17 mouse cellular contexts compared by ENCODE assay signal in the genomic region with DNA sequence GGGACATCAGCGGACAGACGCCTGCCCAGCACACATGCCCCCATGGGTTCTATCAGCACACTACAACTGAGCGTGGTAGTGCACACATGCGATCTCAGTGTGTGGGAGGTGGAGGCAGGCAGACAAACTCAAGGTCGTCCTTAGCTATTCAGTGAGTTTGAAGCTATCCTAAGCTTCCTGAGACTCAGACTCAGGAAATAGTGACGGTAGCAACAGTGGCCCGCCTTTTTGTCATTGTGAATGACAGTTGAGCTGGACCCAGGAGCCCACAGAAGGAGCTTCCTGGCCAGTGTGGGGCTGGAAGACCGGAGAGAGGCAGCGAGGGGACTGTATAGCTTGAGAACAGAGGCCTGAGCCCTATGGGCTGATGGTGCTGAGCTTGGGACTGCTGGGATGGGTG. TPM values are rescaled to one million over a fixed set of nuclear protein-coding genes. Genes with fewer than 3 reads are reported as not detected.
A peak's percentile ranks its signal among the peaks of the same experiment; 100 is the strongest.
DNase-seq lines count a peak whose midpoint lies in the region; ATAC-seq lines count a peak whose summit lies in the region.
"Had no signal": no experiment of that assay in that cellular context is flagged by ENCODE, and none has a peak within 500 bp of the region (broad histone marks: within the 10 kb centered on the region; RNA-seq: fewer than 3 reads in every experiment).

No protein-coding gene starts in this region.

- 87% methylated on average over 9 of the region's 9 CpGs for WGBS in embryonic facial prominence, embryonic 11.5 days
- WGBS in embryonic facial prominence, embryonic 10.5 days, result 91% methylated on average over 9 of the region's 9 CpGs

- H3K4me2 ChIP-seq in embryonic facial prominence, embryonic 11.5 days (ENCODE audit: low read depth, low read length), result no peak overlapping the region
- H3K4me2 ChIP-seq: heart, embryonic 15.5 days; hindbrain, embryonic 13.5 days had no signal

- no peak overlapping the region for H3K27ac ChIP-seq in embryonic facial prominence, embryonic 11.5 days (replicated peaks; ENCODE audit: low read depth, low read length)
- no peak overlapping the region for H3K27ac ChIP-seq in embryonic facial prominence, embryonic 10.5 days (replicated peaks)
- H3K27ac ChIP-seq: heart, embryonic 15.5 days; hindbrain, embryonic 13.5 days; hindbrain, postnatal 0 days had no signal

- no peaks in the 10 kb centered on the region for H3K4me1 ChIP-seq in embryonic facial prominence, embryonic 11.5 days (ENCODE audit: control insufficient read depth, insufficient read depth, low read length)
- peaks cover 30% of the 10 kb centered on the region for H3K4me1 ChIP-seq in embryonic facial prominence, embryonic 10.5 days
- peaks cover 56% of the 10 kb centered on the region for H3K4me1 ChIP-seq in megakaryocyte, embryonic 14.5 days

- H3K27me3 ChIP-seq in embryonic facial prominence, embryonic 11.5 days (ENCODE audit: control insufficient read depth, insufficient read depth, low read length), result no peaks in the 10 kb centered on the region
- no peaks in the 10 kb centered on the region for H3K27me3 ChIP-seq in embryonic facial prominence, embryonic 10.5 days (replicated peaks; ENCODE audit: low read depth, poor library complexity, severe bottlenecking)
- peaks cover 66% of the 10 kb centered on the region for H3K27me3 ChIP-seq in megakaryocyte, embryonic 14.5 days (replicated peaks)
- H3K27me3 ChIP-seq: hindbrain, embryonic 13.5 days had no signal

- H3K4me3 ChIP-seq in embryonic facial prominence, embryonic 11.5 days (ENCODE audit: low read depth, low read length), result no peak overlapping the region
- H3K4me3 ChIP-seq in embryonic facial prominence, embryonic 10.5 days, result no peak overlapping the region
- peak overlapping the region; percentile 46 for H3K4me3 ChIP-seq in megakaryocyte, embryonic 14.5 days (replicated peaks)
- H3K4me3 ChIP-seq: heart, embryonic 15.5 days; hindbrain, embryonic 13.5 days had no signal

- ATAC-seq in embryonic facial prominence, embryonic 11.5 days (replicated peaks; ENCODE audit: insufficient number of reproducible peaks, low FRiP score, low TSS enrichment, low read depth), result 0 out of 2 replicates have a peak, but pooled peaks have one; percentile 32
- ATAC-seq in megakaryocyte, adult 5-6 weeks (ENCODE audit: poor library complexity, severe bottlenecking), result no peak
- ATAC-seq: forebrain, embryonic 14.5 days; hindbrain, postnatal 0 days had no signal

- no peak overlapping the region for H3K9ac ChIP-seq in embryonic facial prominence, embryonic 11.5 days (replicated peaks; ENCODE audit: low read length)
- H3K9ac ChIP-seq: heart, embryonic 15.5 days; hindbrain, embryonic 13.5 days had no signal

- H3K36me3 ChIP-seq in embryonic facial prominence, embryonic 11.5 days (replicated peaks; ENCODE audit: control insufficient read depth, insufficient read depth, low read depth, low read length), result no peaks in the 10 kb centered on the region
- H3K36me3 ChIP-seq in embryonic facial prominence, embryonic 10.5 days (replicated peaks), result no peaks in the 10 kb centered on the region
- no peaks in the 10 kb centered on the region for H3K36me3 ChIP-seq in megakaryocyte, embryonic 14.5 days (replicated peaks; ENCODE audit: low read length)
- H3K36me3 ChIP-seq: heart, embryonic 15.5 days had no signal

- H3K9me3 ChIP-seq in embryonic facial prominence, embryonic 11.5 days (replicated peaks; ENCODE audit: control insufficient read depth, low read length), result no peaks in the 10 kb centered on the region
- H3K9me3 ChIP-seq in embryonic facial prominence, embryonic 10.5 days, result no peaks in the 10 kb centered on the region
- peaks cover 1% of the 10 kb centered on the region; the same call in 1 of the 2 replicates for H3K9me3 ChIP-seq in megakaryocyte, embryonic 14.5 days
- H3K9me3 ChIP-seq: heart, embryonic 15.5 days; hindbrain, embryonic 13.5 days had no signal

- DNase-seq in embryonic facial prominence, embryonic 11.5 days (ENCODE audit: low spot score), result no peak
- DNase-seq in embryonic facial prominence, embryonic 10.5 days (ENCODE audit: low spot score), result no peak
- DNase-seq in lung, postnatal 25 days (ENCODE audit: low spot score), result peak; percentile 34
- no peak for DNase-seq in ovary, postnatal 10 days (ENCODE audit: low spot score)
- no peak for DNase-seq in cerebellum, adult 9-10 months
- DNase-seq: adrenal gland, postnatal 10 days; cerebellum, adult 11 months; cerebellum, adult 8-10 months; gastrocnemius, postnatal 36 days; heart, adult 11 months; heart, postnatal 14 days had no signal

RNA-seq across cellular contexts. Expression of a gene that starts 54.3 kb away (rescaled TPM):
- 4.1 and 5.0 TPM in 2 replicates for polyA plus RNA-seq in embryonic facial prominence, embryonic 11.5 days (2014; fragmentation: Nextera tagmentation; extraction: Ambion mirVana)
- 1.9 TPM in 2 replicates for polyA plus RNA-seq in embryonic facial prominence, embryonic 10.5 days (2016; fragmentation: Nextera tagmentation; extraction: Ambion mirVana)
- 0.62 and 1.5 TPM in 2 replicates for polyA plus RNA-seq in megakaryocyte, embryonic 14.5 days (2012; ENCODE audit: insufficient read depth, low replicate concordance)
- total RNA-seq in megakaryocyte, adult 5-6 weeks (2015), result 0.21 TPM in 1 of 2 replicates, not detected in the other
- total RNA-seq in megakaryocyte, adult 5-6 weeks (2017), result not detected in 2 replicates
